Mouse (Mus musculus) myocyte (in vitro differentiated cells): ENCODE data around the gene Rab7. TPM values are rescaled to one million over a fixed set of nuclear protein-coding genes. Genes with fewer than 3 reads are reported as not detected.

ENCODE experiments used
- H3K27me3 ChIP-seq: one replicate; pipeline ENCODE4 v1.6.1; 2011; ENCODE audit not compliant: control insufficient read depth, insufficient read depth, insufficient read length
- H3K36me3 ChIP-seq: one replicate; pipeline ENCODE4 v1.6.1; 2011; ENCODE audit not compliant: control insufficient read depth, insufficient read depth
- H3K4me2 ChIP-seq: one replicate; pipeline ENCODE4 v1.6.1; 2011; ENCODE audit warnings: low read depth, control low read depth
- H3K4me3 ChIP-seq: one replicate; pipeline ENCODE4 v1.5.1; 2011; ENCODE audit warnings: mild to moderate bottlenecking, control low read depth, moderate library complexity
- H3K79me2 ChIP-seq: one replicate; pipeline ENCODE4 v1.6.1; 2011; ENCODE audit not compliant: control insufficient read depth, insufficient read depth
- H3ac ChIP-seq: one replicate; pipeline ENCODE4 v1.6.1; 2011; ENCODE audit not compliant: control insufficient read depth, insufficient read length
- CEBPB ChIP-seq: IDR thresholded peaks from 2 replicates; pipeline ENCODE4 v1.6.1; 2011; ENCODE audit warnings: mild to moderate bottlenecking, moderate library complexity; ENCODE audit not compliant: poor library complexity, insufficient read depth, severe bottlenecking
- E2F4 ChIP-seq: IDR thresholded peaks from one replicate; pipeline ENCODE4 v1.6.1; 2011; ENCODE audit warnings: mild to moderate bottlenecking, control low read depth, moderate library complexity; ENCODE audit not compliant: insufficient read depth
- MAX ChIP-seq: IDR thresholded peaks from one replicate; pipeline ENCODE4 v1.6.1; 2011; ENCODE audit warnings: low read depth, mild to moderate bottlenecking, control low read depth
- MYOD1 ChIP-seq, 3 experiments: IDR thresholded peaks; one replicate each; pipeline ENCODE4 v1.6.1; 2011; ENCODE audit warnings: control low read depth in 2 of 3, low read depth in 2 of 3, mild to moderate bottlenecking in 2 of 3, moderate library complexity in 1 of 3; ENCODE audit not compliant: insufficient read length in 2 of 3, control insufficient read depth in 1 of 3
- MYOG ChIP-seq, 3 experiments: IDR thresholded peaks; one replicate each; pipeline ENCODE4 v1.6.1; 2011; ENCODE audit warnings: control low read depth in 2 of 3, low read depth in 2 of 3, mild to moderate bottlenecking in 2 of 3; ENCODE audit not compliant: insufficient read length in 2 of 3, control insufficient read depth in 1 of 3, insufficient read depth in 1 of 3
- POLR2A ChIP-seq: IDR thresholded peaks from one replicate; pipeline ENCODE4 v1.6.1; 2011; ENCODE audit warnings: low read depth, mild to moderate bottlenecking, control low read depth, moderate library complexity; ENCODE audit not compliant: insufficient read length
- POLR2AphosphoS2 ChIP-seq: IDR thresholded peaks from one replicate; pipeline ENCODE4 v1.6.1; 2011; ENCODE audit warnings: low read depth, control low read depth; ENCODE audit not compliant: insufficient read length
- REST ChIP-seq: IDR thresholded peaks from one replicate; pipeline ENCODE4 v1.6.1; 2011; ENCODE audit warnings: mild to moderate bottlenecking, control low read depth, moderate library complexity; ENCODE audit not compliant: insufficient read depth, insufficient read length
- SRF ChIP-seq: IDR thresholded peaks from one replicate; pipeline ENCODE4 v1.6.1; 2011; ENCODE audit warnings: low read depth; ENCODE audit not compliant: control insufficient read depth, insufficient read length
- TCF12 ChIP-seq: IDR thresholded peaks from one replicate; pipeline ENCODE4 v1.6.1; 2011; ENCODE audit warnings: mild to moderate bottlenecking, control low read depth; ENCODE audit not compliant: poor library complexity, insufficient read depth, severe bottlenecking
- TCF3 ChIP-seq: IDR thresholded peaks from one replicate; pipeline ENCODE4 v1.6.1; 2011; ENCODE audit warnings: low read depth, control low read depth; ENCODE audit not compliant: insufficient read length
- USF1 ChIP-seq: IDR thresholded peaks from one replicate; pipeline ENCODE4 v1.6.1; 2011; ENCODE audit warnings: low read depth, mild to moderate bottlenecking, control low read depth, moderate library complexity
- polyA plus RNA-seq: library from polyadenylated mRNA; unstranded; fragments of >200 nt; fragmentation: generic; extraction: Trizol; gene quantifications from one replicate; pipeline ENCODE4 v1.2.1, GENCODE M21; 2012; ENCODE audit warnings: missing spikeins

Rab7 gene
- polyA plus RNA-seq, 1 experiment, result 181 TPM

DNA sequence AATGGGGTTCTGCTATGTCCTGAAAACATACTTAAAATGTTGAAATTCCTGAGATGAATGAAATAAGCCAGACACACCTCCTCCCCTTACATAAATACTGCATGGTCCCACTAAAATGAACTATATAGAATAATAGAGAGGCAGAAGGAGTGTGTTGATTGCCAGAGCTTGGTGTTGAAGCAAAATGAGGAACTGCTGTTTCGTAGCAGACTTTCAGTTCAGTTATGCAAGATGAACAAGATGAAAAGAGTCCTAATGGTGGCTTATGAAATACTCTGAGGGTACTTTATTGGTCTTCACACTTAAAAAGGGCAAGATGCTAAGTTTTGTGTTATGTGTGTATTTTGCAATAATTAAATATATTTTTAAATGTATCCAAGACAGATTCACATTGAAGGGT is 23.7 kb upstream of the Rab7 start:
- TF ChIP-seq REST (no peak), USF1 (no peak), POLR2A (no peak), MYOD1 (IDR thresholded peaks at IDR 0.05; ENCODE audit: control insufficient read depth in 1 of 3, insufficient read length in 2 of 3, low read depth in 2 of 3) (no peak), POLR2AphosphoS2 (no peak), MYOG (IDR thresholded peaks at IDR 0.05; ENCODE audit: control insufficient read depth in 1 of 3, insufficient read depth in 1 of 3, insufficient read length in 2 of 3, low read depth in 2 of 3) (no peak), SRF (no peak), E2F4 (no peak), MAX (no peak), TCF3 (no peak), CEBPB (no peak), TCF12 (no peak)

DNA sequence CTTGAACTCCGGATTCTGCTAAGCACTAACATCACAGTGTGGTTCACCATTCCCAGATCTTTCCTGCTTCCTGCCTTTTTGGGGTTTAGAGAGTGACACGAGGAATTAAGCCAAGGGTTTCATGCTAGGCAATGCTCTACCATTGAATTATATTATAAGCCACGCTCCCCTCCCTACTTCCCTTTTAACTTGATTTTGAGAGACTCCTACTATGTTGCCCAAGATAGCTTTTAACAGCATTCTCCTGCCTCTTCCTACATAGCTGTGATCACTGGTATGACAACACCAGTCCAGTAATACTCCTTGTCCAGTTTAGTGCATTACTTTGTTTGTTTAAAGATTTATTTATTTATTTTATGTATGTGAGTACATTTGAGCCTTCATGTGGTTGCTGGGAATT is 22.7 kb upstream of the Rab7 start:
- H3K79me2 ChIP-seq, result no peaks in the 10 kb centered on the region
- no peak for TF ChIP-seq MYOD1 (IDR thresholded peaks at IDR 0.05; ENCODE audit: control insufficient read depth in 1 of 3, insufficient read length in 2 of 3, low read depth in 2 of 3)
- no peak for TF ChIP-seq CEBPB
- no peak for TF ChIP-seq E2F4
- no peak for TF ChIP-seq POLR2A

More for the DNA sequence above, 23.7 kb upstream of the Rab7 start:
- H3K4me3 ChIP-seq, result no peak overlapping the region
- H3K79me2 ChIP-seq, result no peaks in the 10 kb centered on the region
- no peak overlapping the region for H3K4me2 ChIP-seq
- H3ac ChIP-seq, result no peak overlapping the region
- no peaks in the 10 kb centered on the region for H3K36me3 ChIP-seq
- no peaks in the 10 kb centered on the region for H3K27me3 ChIP-seq

GRCm38 (mm10) chr6:88065968-88066367 is 20.9 kb upstream of the Rab7 start:
- Histone ChIP-seq H3K36me3 (no peaks in the 10 kb centered on the region), H3K79me2 (no peaks in the 10 kb centered on the region)
- no peak for TF ChIP-seq E2F4
- no peak for TF ChIP-seq MAX
- no peak for TF ChIP-seq USF1
- TF ChIP-seq SRF, result no peak
- no peak for TF ChIP-seq MYOD1 (IDR thresholded peaks at IDR 0.05; ENCODE audit: control insufficient read depth in 1 of 3, insufficient read length in 2 of 3, low read depth in 2 of 3)
- TF ChIP-seq REST, result no peak
- no peak for TF ChIP-seq POLR2A
- no peak for TF ChIP-seq CEBPB
- no peak for TF ChIP-seq TCF12
- TF ChIP-seq POLR2AphosphoS2, result no peak
- no peak for TF ChIP-seq MYOG (IDR thresholded peaks at IDR 0.05; ENCODE audit: control insufficient read depth in 1 of 3, insufficient read depth in 1 of 3, insufficient read length in 2 of 3, low read depth in 2 of 3)
- no peak for TF ChIP-seq TCF3

More for the DNA sequence above, 22.7 kb upstream of the Rab7 start:
- Histone ChIP-seq H3ac (no peak overlapping the region), H3K27me3 (no peaks in the 10 kb centered on the region), H3K4me3 (no peak overlapping the region), H3K36me3 (no peaks in the 10 kb centered on the region), H3K4me2 (no peak overlapping the region)

GRCm38 (mm10) chr6:88065116-88065515 is 20.0 kb upstream of the Rab7 start:
- no peaks in the 10 kb centered on the region for H3K79me2 ChIP-seq
- H3K4me2 ChIP-seq, result no peak overlapping the region
- no peaks in the 10 kb centered on the region for H3K36me3 ChIP-seq
- H3ac ChIP-seq, result no peak overlapping the region
- H3K4me3 ChIP-seq, result no peak overlapping the region
- no peaks in the 10 kb centered on the region for H3K27me3 ChIP-seq
- TF ChIP-seq USF1 (no peak), MAX (no peak), SRF (no peak), CEBPB (no peak), MYOG (IDR thresholded peaks at IDR 0.05; ENCODE audit: control insufficient read depth in 1 of 3, insufficient read depth in 1 of 3, insufficient read length in 2 of 3, low read depth in 2 of 3) (no peak), MYOD1 (IDR thresholded peaks at IDR 0.05; ENCODE audit: control insufficient read depth in 1 of 3, insufficient read length in 2 of 3, low read depth in 2 of 3) (no peak), E2F4 (no peak), TCF12 (no peak), POLR2AphosphoS2 (no peak), POLR2A (no peak), REST (no peak), TCF3 (no peak)

More at GRCm38 (mm10) chr6:88065968-88066367, 20.9 kb upstream of the Rab7 start:
- Histone ChIP-seq H3K27me3 (no peaks in the 10 kb centered on the region), H3K4me3 (no peak overlapping the region), H3ac (no peak overlapping the region), H3K4me2 (no peak overlapping the region)

- Histone ChIP-seq H3ac (no peak overlapping the region), H3K27me3 (no peaks in the 10 kb centered on the region), H3K4me3 (no peak overlapping the region), H3K36me3 (no peaks in the 10 kb centered on the region), H3K79me2 (no peaks in the 10 kb centered on the region), H3K4me2 (no peak overlapping the region)
- TF ChIP-seq POLR2AphosphoS2 (no peak), TCF3 (no peak), SRF (no peak), POLR2A (no peak), MYOD1 (IDR thresholded peaks at IDR 0.05; ENCODE audit: control insufficient read depth in 1 of 3, insufficient read length in 2 of 3, low read depth in 2 of 3) (no peak), CEBPB (no peak)
These were observed 19.1 kb upstream of the Rab7 start for GRCm38 (mm10) chr6:88064072-88064642.
